Mouse (Mus musculus) cerebellum, postnatal 4 days (tissue): ENCODE measurements around the gene Rbks.
"Not testable (repeated sequence)": the region's sequence is repeated elsewhere in the genome, so short reads cannot be mapped to it uniquely, and the experiment has no call there.

Experiments used
- DNase-seq, 2 experiments: peaks; one replicate each; pipeline ENCODE4 v3.0.0; 2022; ENCODE audit warnings: low spot score in 2 of 2, mixed read lengths in 1 of 2

The Rbks gene

GRCm38 (mm10) chr5:31627117-31627516 lies 70.3 kb downstream of the Rbks start:
- no peak for DNase-seq

GRCm38 (mm10) chr5:31620326-31620725 lies 77.1 kb downstream of the Rbks start:
- no peak for DNase-seq

GRCm38 (mm10) chr5:31614339-31615025 lies 82.9 kb downstream of the Rbks start:
- no peak for DNase-seq

- DNase-seq: peak; percentile 50 to 76
Measured at GRCm38 (mm10) chr5:31613852-31614286, 83.6 kb downstream of the Rbks start.

GRCm38 (mm10) chr5:31611186-31611585 lies 86.2 kb downstream of the Rbks start:
- DNase-seq: no peak

GRCm38 (mm10) chr5:31610376-31611086 lies 86.9 kb downstream of the Rbks start:
- DNase-seq: no peak

GRCm38 (mm10) chr5:31606151-31606550 lies 91.3 kb downstream of the Rbks start:
- no peak for DNase-seq

GRCm38 (mm10) chr5:31603766-31604165 lies 93.7 kb downstream of the Rbks start:
- no peak for DNase-seq

GRCm38 (mm10) chr5:31602377-31602776 lies 95.0 kb downstream of the Rbks start:
- no peak for DNase-seq

- DNase-seq: no peak
Measured at GRCm38 (mm10) chr5:31601162-31601722, 96.2 kb downstream of the Rbks start.

GRCm38 (mm10) chr5:31599161-31599560 lies 98.3 kb downstream of the Rbks start:
- DNase-seq: no peak

GRCm38 (mm10) chr5:31598579-31598978 lies 98.8 kb downstream of the Rbks start:
- peak in 1 of 2 experiments; percentile 26 for DNase-seq

- DNase-seq: no peak
Measured at GRCm38 (mm10) chr5:31598121-31598520, 99.3 kb downstream of the Rbks start.

GRCm38 (mm10) chr5:31597430-31597944 lies 99.9 kb downstream of the Rbks start:
- no peak for DNase-seq

- DNase-seq: peak in 1 of 2 experiments; percentile 20
Measured at GRCm38 (mm10) chr5:31596481-31597429, 100.7 kb downstream of the Rbks start, which contains the start of gene Mrpl33. TSS of gene Mrpl33 (plus strand) at chr5:31596935.

GRCm38 (mm10) chr5:31595868-31596267 lies 101.6 kb downstream of the Rbks start:
- no peak for DNase-seq

GRCm38 (mm10) chr5:31591122-31591521 lies 106.3 kb downstream of the Rbks start:
- no peak for DNase-seq

GRCm38 (mm10) chr5:31589711-31590319 lies 107.6 kb downstream of the Rbks start:
- no peak for DNase-seq

GRCm38 (mm10) chr5:31588672-31589071 lies 108.8 kb downstream of the Rbks start:
- DNase-seq: not testable (repeated sequence)

GRCm38 (mm10) chr5:31588016-31588415 lies 109.4 kb downstream of the Rbks start:
- no peak for DNase-seq

GRCm38 (mm10) chr5:31585526-31585925 lies 111.9 kb downstream of the Rbks start:
- DNase-seq: no peak
